Mouse (Mus musculus) kidney, adult 11 months (tissue): ENCODE data around the gene Clec2g.
"Not testable (repeated sequence)": the region's sequence is repeated elsewhere in the genome, so short reads cannot be mapped to it uniquely, and the experiment has no call there.

Source experiments
- DNase-seq: peaks from one replicate; pipeline ENCODE4 v3.0.0; 2022

The Clec2g gene

GRCm38 (mm10) chr6:128934081-128934480 is at the start of gene Clec2g:
TSS of gene Clec2g (plus strand) at chr6:128934381.
- not testable (repeated sequence) for DNase-seq

- DNase-seq, result not testable (repeated sequence)
Observed at GRCm38 (mm10) chr6:128887091-128887790, 46.9 kb upstream of the Clec2g start, which contains the start of gene Clec2i. TSS of gene Clec2i (plus strand) at chr6:128887588.

- no peak for DNase-seq
Observed at GRCm38 (mm10) chr6:128888834-128889233, 45.3 kb upstream of the Clec2g start.

- no peak for DNase-seq
Observed at GRCm38 (mm10) chr6:128890948-128891355, 43.2 kb upstream of the Clec2g start, which contains the start of gene BC035044. TSS of gene BC035044 (minus strand) at chr6:128891126.

- DNase-seq, result no peak
Observed at GRCm38 (mm10) chr6:128895404-128896001, 38.7 kb upstream of the Clec2g start.

- no peak for DNase-seq
Observed at GRCm38 (mm10) chr6:128900044-128900443, 34.1 kb upstream of the Clec2g start.

GRCm38 (mm10) chr6:128900796-128901552 is 33.2 kb upstream of the Clec2g start:
- not testable (repeated sequence) for DNase-seq

GRCm38 (mm10) chr6:128913598-128914254 is 20.5 kb upstream of the Clec2g start:
- no peak for DNase-seq

GRCm38 (mm10) chr6:128917322-128917721 is 16.9 kb upstream of the Clec2g start:
- no peak for DNase-seq

- DNase-seq, result no peak
Observed at GRCm38 (mm10) chr6:128933050-128933449, 1.1 kb upstream of the Clec2g start.

- DNase-seq, result not testable (repeated sequence)
Observed at GRCm38 (mm10) chr6:128935889-128936665, 1.9 kb downstream of the Clec2g start.

- DNase-seq, result no peak
Observed at GRCm38 (mm10) chr6:128941646-128942421, 7.7 kb downstream of the Clec2g start.

GRCm38 (mm10) chr6:128945564-128945963 is 11.4 kb downstream of the Clec2g start:
- no peak for DNase-seq

- DNase-seq, result no peak
Observed at GRCm38 (mm10) chr6:128961110-128961509, 26.9 kb downstream of the Clec2g start.

- DNase-seq, result not testable (repeated sequence)
Observed at GRCm38 (mm10) chr6:128962108-128962507, 27.9 kb downstream of the Clec2g start.

- no peak for DNase-seq
Observed at GRCm38 (mm10) chr6:128964519-128964918, 30.3 kb downstream of the Clec2g start.

- no peak for DNase-seq
Observed at GRCm38 (mm10) chr6:128968463-128968862, 34.3 kb downstream of the Clec2g start.

- no peak for DNase-seq
Observed at GRCm38 (mm10) chr6:128969741-128970140, 35.6 kb downstream of the Clec2g start.

- DNase-seq, result not testable (repeated sequence)
Observed at GRCm38 (mm10) chr6:128970508-128971393, 36.6 kb downstream of the Clec2g start.

GRCm38 (mm10) chr6:128971394-128972039 is 37.3 kb downstream of the Clec2g start:
- DNase-seq, result no peak
